In the genomic region with DNA sequence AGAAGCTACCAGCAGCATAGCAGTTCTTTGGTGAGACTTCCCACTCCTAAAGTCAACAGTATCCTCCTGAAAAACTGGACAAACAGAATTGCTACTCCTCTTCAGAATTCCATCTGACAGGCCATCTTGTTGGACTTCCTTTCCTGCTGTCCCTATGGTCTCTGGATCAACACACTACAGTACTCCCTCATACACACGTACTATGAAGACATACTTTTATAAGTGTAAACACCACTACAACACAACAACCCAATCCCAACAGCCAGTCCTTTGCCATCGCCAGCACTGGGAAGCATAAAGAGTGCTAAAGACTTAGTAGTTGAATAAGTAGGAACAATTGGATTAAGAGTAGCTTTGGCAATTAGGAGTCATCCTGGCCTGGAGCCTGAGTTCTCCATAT, we compare ENCODE assay signal across 28 mouse cellular contexts.
"Had no signal": no experiment of that assay in that cellular context is flagged by ENCODE, and none has a peak within 500 bp of the region (broad histone marks: within the 10 kb centered on the region; RNA-seq: fewer than 3 reads in every experiment).

No protein-coding gene starts in this region.

- H3K4me2 ChIP-seq: embryonic facial prominence, embryonic 12.5 days; embryonic facial prominence, embryonic 13.5 days; embryonic facial prominence, embryonic 15.5 days; forebrain, embryonic 12.5 days; forebrain, embryonic 13.5 days; forebrain, embryonic 15.5 days had no signal

- H3K27ac ChIP-seq: embryonic facial prominence, embryonic 10.5 days; embryonic facial prominence, embryonic 12.5 days; embryonic facial prominence, embryonic 13.5 days; embryonic facial prominence, embryonic 15.5 days; forebrain, embryonic 10.5 days; forebrain, embryonic 12.5 days; forebrain, embryonic 13.5 days; forebrain, embryonic 15.5 days; gastrocnemius, adult 2 months; heart, adult 2 months had no signal

- H3K4me1 ChIP-seq: embryonic facial prominence, embryonic 10.5 days; embryonic facial prominence, embryonic 12.5 days; embryonic facial prominence, embryonic 13.5 days; embryonic facial prominence, embryonic 15.5 days; forebrain, embryonic 10.5 days; forebrain, embryonic 12.5 days; forebrain, embryonic 13.5 days; forebrain, embryonic 15.5 days had no signal

- H3K9me3 ChIP-seq: embryonic facial prominence, embryonic 15.5 days; forebrain, embryonic 12.5 days; forebrain, embryonic 13.5 days; forebrain, embryonic 15.5 days had no signal

- DNase-seq: cerebellum, adult 2 months; cerebellum, adult 8-10 months; cerebellum, adult 9-10 months; cerebellum, adult 9-11 months; cerebellum, postnatal 10 days; cerebellum, postnatal 14 days; cerebellum, postnatal 25 days; cerebellum, postnatal 36 days; embryo, embryonic 11 days; forebrain, postnatal 0 days; gastrocnemius, adult 2 months; gastrocnemius, postnatal 10 days; gastrocnemius, postnatal 14 days; gastrocnemius, postnatal 25 days; gastrocnemius, postnatal 36 days; heart, adult 18-20 months; heart, adult 2 months had no signal

- ATAC-seq: forebrain, embryonic 13.5 days; forebrain, embryonic 14.5 days; forebrain, embryonic 15.5 days; forebrain, embryonic 16.5 days; forebrain, postnatal 0 days had no signal

- H3K4me3 ChIP-seq: embryonic facial prominence, embryonic 10.5 days; embryonic facial prominence, embryonic 12.5 days; embryonic facial prominence, embryonic 13.5 days; embryonic facial prominence, embryonic 15.5 days; erythroblast, embryonic 14.5 days; forebrain, embryonic 10.5 days; forebrain, embryonic 12.5 days; forebrain, embryonic 13.5 days; forebrain, embryonic 15.5 days; gastrocnemius, adult 2 months; heart, adult 2 months had no signal

- H3K27me3 ChIP-seq: embryonic facial prominence, embryonic 12.5 days; embryonic facial prominence, embryonic 13.5 days; embryonic facial prominence, embryonic 15.5 days; forebrain, embryonic 12.5 days; forebrain, embryonic 13.5 days; forebrain, embryonic 15.5 days had no signal

- H3K9ac ChIP-seq: embryonic facial prominence, embryonic 12.5 days; embryonic facial prominence, embryonic 13.5 days; embryonic facial prominence, embryonic 15.5 days; forebrain, embryonic 12.5 days; forebrain, embryonic 13.5 days; forebrain, embryonic 15.5 days; forebrain, postnatal 0 days had no signal

- H3K36me3 ChIP-seq: embryonic facial prominence, embryonic 10.5 days; embryonic facial prominence, embryonic 12.5 days; embryonic facial prominence, embryonic 13.5 days; embryonic facial prominence, embryonic 15.5 days; forebrain, embryonic 10.5 days; forebrain, embryonic 12.5 days; forebrain, embryonic 15.5 days had no signal
